Mouse (Mus musculus) C2C12 (cell line): ENCODE measurements around the gene Rundc1.

Experiments
- CEBPB ChIP-seq: IDR thresholded peaks from one replicate; pipeline ENCODE4 v1.6.1; 2011; ENCODE audit warnings: low read depth, mild to moderate bottlenecking, control low read depth, moderate library complexity
- CTCF ChIP-seq: IDR thresholded peaks from one replicate; pipeline ENCODE4 v1.5.1; 2011; ENCODE audit not compliant: control insufficient read depth, insufficient read depth, insufficient read length
- FOSL1 ChIP-seq: IDR thresholded peaks from one replicate; pipeline ENCODE4 v1.8.0; 2011; ENCODE audit warnings: mild to moderate bottlenecking, low read length; ENCODE audit not compliant: poor library complexity, insufficient read depth, severe bottlenecking
- MAX ChIP-seq: IDR thresholded peaks from one replicate; pipeline ENCODE4 v1.6.1; 2011; ENCODE audit warnings: mild to moderate bottlenecking, control low read depth
- MYOD1 ChIP-seq: IDR thresholded peaks from one replicate; pipeline ENCODE4 v1.6.1; 2011; ENCODE audit warnings: low read depth; ENCODE audit not compliant: control insufficient read depth, insufficient read length
- MYOG ChIP-seq: IDR thresholded peaks from one replicate; pipeline ENCODE4 v1.6.1; 2011; ENCODE audit not compliant: control insufficient read depth, insufficient read length; ENCODE audit errors: extremely low read depth
- USF1 ChIP-seq: IDR thresholded peaks from one replicate; pipeline ENCODE4 v1.6.1; 2011; ENCODE audit warnings: low read depth, mild to moderate bottlenecking, control low read depth, moderate library complexity

- TF ChIP-seq MAX (no peak), CTCF (no peak), USF1 (no peak), MYOD1 (no peak), CEBPB (no peak), FOSL1 (no peak), MYOG (no peak)
These were observed 4.7 kb upstream of the Rundc1 start for GRCm38 (mm10) chr11:101420148-101420547.
